Mouse (Mus musculus) thymus, postnatal 4 days (tissue): ENCODE measurements around the gene Rgs3.

ENCODE experiments used
- DNase-seq: peaks from one replicate; pipeline ENCODE4 v3.0.0; 2021

Gene Rgs3

GRCm38 (mm10) chr4:62606905-62607304 lies 47.3 kb downstream of the Rgs3 start:
- no peak for DNase-seq

- no peak for DNase-seq
Observed at GRCm38 (mm10) chr4:62607345-62607744, 47.7 kb downstream of the Rgs3 start.

- no peak for DNase-seq
Observed at GRCm38 (mm10) chr4:62607805-62608204, 48.2 kb downstream of the Rgs3 start.

GRCm38 (mm10) chr4:62609333-62609732 lies 49.7 kb downstream of the Rgs3 start:
- DNase-seq = no peak

GRCm38 (mm10) chr4:62610142-62610675 lies 50.6 kb downstream of the Rgs3 start:
- DNase-seq = no peak

- DNase-seq = no peak
Observed at GRCm38 (mm10) chr4:62612601-62613501, 53.2 kb downstream of the Rgs3 start.

GRCm38 (mm10) chr4:62613646-62614365 lies 54.2 kb downstream of the Rgs3 start:
- DNase-seq = no peak

- no peak for DNase-seq
Observed at GRCm38 (mm10) chr4:62617856-62618440, 58.3 kb downstream of the Rgs3 start.

- peak; percentile 46 for DNase-seq
Observed at GRCm38 (mm10) chr4:62619232-62619964, 59.8 kb downstream of the Rgs3 start.

GRCm38 (mm10) chr4:62619965-62620244 lies 60.3 kb downstream of the Rgs3 start:
- no peak for DNase-seq

- DNase-seq = no peak
Observed at GRCm38 (mm10) chr4:62621151-62621550, 61.5 kb downstream of the Rgs3 start.

GRCm38 (mm10) chr4:62621880-62622675 lies 62.4 kb downstream of the Rgs3 start:
- no peak for DNase-seq

- DNase-seq = no peak
Observed at GRCm38 (mm10) chr4:62623251-62624015, 63.8 kb downstream of the Rgs3 start.

GRCm38 (mm10) chr4:62624679-62625450 lies 65.2 kb downstream of the Rgs3 start:
- DNase-seq = no peak

GRCm38 (mm10) chr4:62625451-62626061 lies 65.9 kb downstream of the Rgs3 start:
- DNase-seq = no peak

- DNase-seq = peak; percentile 35
Observed at GRCm38 (mm10) chr4:62626228-62627026, 66.8 kb downstream of the Rgs3 start.

GRCm38 (mm10) chr4:62627331-62627730 lies 67.7 kb downstream of the Rgs3 start:
- no peak for DNase-seq

GRCm38 (mm10) chr4:62628547-62628946 lies 68.9 kb downstream of the Rgs3 start:
- no peak for DNase-seq

- no peak for DNase-seq
Observed at GRCm38 (mm10) chr4:62629461-62629860, 69.8 kb downstream of the Rgs3 start.
